Mouse (Mus musculus) heart, adult 2 months (tissue): ENCODE data around the gene Fam217a. TPM values are rescaled to one million over a fixed set of nuclear protein-coding genes. Genes with fewer than 3 reads are reported as not detected.
A peak's percentile ranks its signal among the peaks of the same experiment; 100 is the strongest.
"Not testable (repeated sequence)": the region's sequence is repeated elsewhere in the genome, so short reads cannot be mapped to it uniquely, and the experiment has no call there.

Experiments
- DNase-seq, 2 experiments: peaks; one replicate each; pipeline ENCODE4 v3.0.0; 2021
- H3K27ac ChIP-seq: fragments of 200-600 bp; 2 replicates; pipeline ENCODE4 v1.8.1; 2022
- H3K27me3 ChIP-seq: fragments of 200-500 bp; 2 replicates; pipeline ENCODE4 v1.6.1; 2012; ENCODE audit warnings: mild to moderate bottlenecking, low read length, inconsistent platforms, mixed read lengths; ENCODE audit not compliant: control insufficient read depth, insufficient read depth
- H3K36me3 ChIP-seq: fragments of 200-500 bp; 2 replicates; pipeline ENCODE4 v1.6.1; 2012; ENCODE audit warnings: low read length, inconsistent platforms; ENCODE audit not compliant: control insufficient read depth, insufficient read depth
- H3K4me1 ChIP-seq: fragments of 200-500 bp; 2 replicates; pipeline ENCODE4 v1.6.1; 2011; ENCODE audit warnings: low read length; ENCODE audit not compliant: control insufficient read depth, insufficient read depth
- H3K4me3 ChIP-seq: fragments of 200-600 bp; 2 replicates; pipeline ENCODE4 v1.8.1; 2022
- H3K79me2 ChIP-seq: fragments of 200-500 bp; replicated peaks from 2 replicates; pipeline ENCODE4 v1.6.1; 2012; ENCODE audit warnings: mild to moderate bottlenecking, inconsistent platforms, low read length, moderate library complexity, mixed read lengths; ENCODE audit not compliant: control insufficient read depth, insufficient read depth
- H3K9ac ChIP-seq: fragments of 200-500 bp; 2 replicates; pipeline ENCODE4 v1.6.1; 2012; ENCODE audit warnings: low read depth, mild to moderate bottlenecking, control low read depth, inconsistent platforms, low read length, mixed read lengths
- CTCF ChIP-seq: fragments of 200-600 bp; IDR thresholded peaks from 2 replicates; pipeline ENCODE4 v1.8.1; 2022; ENCODE audit warnings: antibody characterized with exemption, mild to moderate bottlenecking, moderate library complexity
- EP300 ChIP-seq: fragments of 200-500 bp; IDR thresholded peaks from 2 replicates; pipeline ENCODE4 v1.6.1; 2011; ENCODE audit warnings: low read depth, low read length, control low read depth; ENCODE audit not compliant: insufficient read depth
- POLR2A ChIP-seq: fragments of 200-500 bp; IDR thresholded peaks from 2 replicates; pipeline ENCODE4 v1.6.1; 2011; ENCODE audit warnings: mild to moderate bottlenecking, low read depth, low read length, control low read depth; ENCODE audit not compliant: insufficient read depth
- WGBS: fragments of 180-500 bp; shearing (Covaris S2); methylation state at CpG from one replicate; pipeline ENCODE4 v1.1.7; 2018; 5-methylcytosine and 5-hydroxymethylcytosine counted together
- intact Hi-C: fragments of 180-260 bp; cut with DNase I; formaldehyde crosslinking; loops from one replicate; pipeline ENCODE4 v1.15.1; 2025
- polyA plus RNA-seq: library from polyadenylated mRNA; depleted of rRNA; stranded (reverse); fragments of >200 nt; gene quantifications from 2 replicates; pipeline ENCODE4 v1.2.3, GENCODE M21; 2012
- total RNA-seq, 2 experiments: library from RNA; stranded (reverse); gene quantifications; 2 replicates each; pipeline ENCODE4 v1.2.3; 2021

Fam217a gene
- total and polyA plus RNA-seq, 3 experiments: 0.11 to 0.25 (median 0.23) TPM

- Histone ChIP-seq H3K4me1 (peaks cover 14% of the 10 kb centered on the region), H3K9ac (peak overlapping the region; percentile 99), H3K27ac (peak overlapping the region; percentile 95), H3K27me3 (no peaks in the 10 kb centered on the region), H3K36me3 (peaks cover 12% of the 10 kb centered on the region), H3K4me3 (peak overlapping the region; percentile 90), H3K79me2 (peaks cover 7% of the 10 kb centered on the region)
- DNase-seq: peak in 1 of 2 experiments; percentile 82
- intact Hi-C loops: loop anchor here (1.0 kb wide), 1 partner anchor 118 kb away; no protein-coding TSS in a partner anchor
- under 1% methylated on average over 50 of the region's 50 CpGs for WGBS
- TF ChIP-seq POLR2A (no peak), CTCF (peak; percentile 75)
Measured at GRCm38 (mm10) chr13:34875741-34876445, 48.2 kb downstream of the Fam217a start.

- peak within 1 kb of the TSS; percentile 95 for H3K27ac ChIP-seq
- DNase-seq: peak; percentile 93 to 95
- H3K79me2 ChIP-seq: peaks cover 7% of the 10 kb centered on the region
- no peaks in the 10 kb centered on the region for H3K27me3 ChIP-seq
- H3K36me3 ChIP-seq: peaks cover 11% of the 10 kb centered on the region
- H3K4me1 ChIP-seq: peaks cover 14% of the 10 kb centered on the region
- under 1% methylated on average over 40 of the region's 40 CpGs for WGBS
- TF ChIP-seq POLR2A: peak; percentile 89
- no peak for TF ChIP-seq CTCF
- TF ChIP-seq EP300: peak; percentile 55; the same call in 1 of the 2 replicates
- H3K4me3 ChIP-seq: peak within 1 kb of the TSS; percentile 90
- intact Hi-C loops: no loop called here
- peak within 1 kb of the TSS; percentile 99 for H3K9ac ChIP-seq
Measured at GRCm38 (mm10) chr13:34875166-34875710, 48.9 kb downstream of the Fam217a start, which contains the start of gene Prpf4b. Prpf4b (plus strand) TSS chr13:34875302.

- Histone ChIP-seq H3K36me3 (peaks cover 11% of the 10 kb centered on the region), H3K9ac (peak overlapping the region; percentile 99; the same call in 1 of the 2 replicates), H3K27ac (peak overlapping the region; percentile 95), H3K4me3 (peak overlapping the region; percentile 90), H3K4me1 (peaks cover 14% of the 10 kb centered on the region)
- H3K79me2 ChIP-seq, H3K27me3 ChIP-seq, intact Hi-C loops: not testable (repeated sequence)
- DNase-seq: peak; percentile 21 to 51
- WGBS: 15% methylated on average over 13 of the region's 13 CpGs
Measured at GRCm38 (mm10) chr13:34874736-34875135, 49.4 kb downstream of the Fam217a start.

- H3K79me2 ChIP-seq: peaks cover 4% of the 10 kb centered on the region
- TF ChIP-seq POLR2A (peak; percentile 79), CTCF (no peak), EP300 (peak; percentile 72)
- H3K4me3 ChIP-seq: peak overlapping the region; percentile 90
- H3K4me1 ChIP-seq: peaks cover 11% of the 10 kb centered on the region
- peak overlapping the region; percentile 84 for H3K9ac ChIP-seq
- no peaks in the 10 kb centered on the region for H3K27me3 ChIP-seq
- 3% methylated on average over 45 of the region's 45 CpGs for WGBS
- peak; percentile 92 to 96 for DNase-seq
- intact Hi-C loops: no loop called here
- peak overlapping the region; percentile 95 for H3K27ac ChIP-seq
- peaks cover 11% of the 10 kb centered on the region for H3K36me3 ChIP-seq
Measured at GRCm38 (mm10) chr13:34873801-34874681, 50.1 kb downstream of the Fam217a start.

GRCm38 (mm10) chr13:34864420-34865169 is 59.5 kb downstream of the Fam217a start:
- intact Hi-C loops: loop anchor here (1.0 to 5.0 kb wide), 4 partner anchors 70 to 677 kb away; no protein-coding TSS in a partner anchor
- H3K9ac ChIP-seq: no peak overlapping the region
- DNase-seq: peak in 1 of 2 experiments; percentile 7
- H3K27me3 ChIP-seq: no peaks in the 10 kb centered on the region
- WGBS: 30% methylated on average over 7 of the region's 7 CpGs
- no peak overlapping the region for H3K4me3 ChIP-seq
- TF ChIP-seq POLR2A: no peak
- peak; percentile 98 for TF ChIP-seq CTCF
- TF ChIP-seq EP300: no peak
- H3K36me3 ChIP-seq: no peaks in the 10 kb centered on the region
- no peaks in the 10 kb centered on the region for H3K79me2 ChIP-seq
- no peaks in the 10 kb centered on the region for H3K4me1 ChIP-seq
- H3K27ac ChIP-seq: no peak overlapping the region

GRCm38 (mm10) chr13:34861166-34861565 is 62.9 kb downstream of the Fam217a start:
- not testable (repeated sequence) for H3K4me3 ChIP-seq, H3K9ac ChIP-seq, H3K79me2 ChIP-seq, H3K27me3 ChIP-seq, H3K27ac ChIP-seq, H3K4me1 ChIP-seq, DNase-seq, H3K36me3 ChIP-seq
- WGBS: 42% methylated on average over 7 of the region's 8 CpGs
- intact Hi-C loops: loop anchor here (5.0 kb wide), 2 partner anchors 149 to 674 kb away; no protein-coding TSS in a partner anchor
